Mouse (Mus musculus) intestine, embryonic 14.5 days (tissue): Measurements from ENCODE around the gene Krtap1-5. TPM values are rescaled to one million over a fixed set of nuclear protein-coding genes. Genes with fewer than 3 reads are reported as not detected.
"Not testable (repeated sequence)": the region's sequence is repeated elsewhere in the genome, so short reads cannot be mapped to it uniquely, and the experiment has no call there.

ENCODE experiments used
- ATAC-seq: fragments of 200-750 bp; cut with Nextera tagmentation; replicated peaks from 2 replicates; pipeline ENCODE4 v1.8.0; 2017; ENCODE audit warnings: low read depth, moderate number of reproducible peaks, moderate TSS enrichment, moderate library complexity; ENCODE audit not compliant: low FRiP score, low TSS enrichment
- DNase-seq: peaks from one replicate; pipeline ENCODE4 v3.0.0-alpha.2; 2018; ENCODE audit warnings: low spot score
- H3K27ac ChIP-seq: fragments of 300-500 bp; sonication (generic); 2 replicates; pipeline ENCODE4 v1.5.1; 2014; ENCODE audit warnings: low read depth, mild to moderate bottlenecking, control low read depth
- H3K27me3 ChIP-seq: fragments of 300-500 bp; sonication (generic); replicated peaks from 2 replicates; pipeline ENCODE4 v1.6.1; 2014; ENCODE audit warnings: low read length, control low read depth; ENCODE audit not compliant: control insufficient read depth, insufficient read depth
- H3K36me3 ChIP-seq: fragments of 300-500 bp; sonication (generic); 2 replicates; pipeline ENCODE4 v1.6.1; 2014; ENCODE audit warnings: low read length, control low read depth; ENCODE audit not compliant: control insufficient read depth, insufficient read depth
- H3K4me1 ChIP-seq: fragments of 300-500 bp; sonication (generic); replicated peaks from 2 replicates; pipeline ENCODE4 v1.6.1; 2014; ENCODE audit warnings: low read length, control low read depth, mixed read lengths; ENCODE audit not compliant: control insufficient read depth, insufficient read depth
- H3K4me2 ChIP-seq: fragments of 300-500 bp; sonication (generic); 2 replicates; pipeline ENCODE4 v1.6.1; 2014; ENCODE audit warnings: low read length
- H3K4me3 ChIP-seq: fragments of 300-500 bp; sonication (generic); 2 replicates; pipeline ENCODE4 v1.5.1; 2014; ENCODE audit warnings: low read depth, low read length, control low read depth, mixed read lengths
- H3K9ac ChIP-seq: fragments of 300-500 bp; sonication (generic); 2 replicates; pipeline ENCODE4 v1.6.1; 2014; ENCODE audit warnings: mild to moderate bottlenecking, low read length
- H3K9me3 ChIP-seq: fragments of 300-500 bp; sonication (generic); 2 replicates; pipeline ENCODE4 v1.6.1; 2016; ENCODE audit warnings: low read length, control low read depth; ENCODE audit not compliant: control insufficient read depth
- WGBS: fragments of 180-500 bp; shearing (Covaris S2); extraction: QIAGEN DNeasy Blood & Tissue Kit; methylation state at CpG from one replicate; pipeline ENCODE4 v1.1.7; 2014; 5-methylcytosine and 5-hydroxymethylcytosine counted together
- polyA plus RNA-seq: library from polyadenylated mRNA; unstranded; fragments of >200 nt; fragmentation: Nextera tagmentation; extraction: Ambion mirVana; gene quantifications from 2 replicates; pipeline ENCODE4 v1.2.1, GENCODE M21; 2014

Gene Krtap1-5
- polyA plus RNA-seq = not detected in 2 replicates

DNA sequence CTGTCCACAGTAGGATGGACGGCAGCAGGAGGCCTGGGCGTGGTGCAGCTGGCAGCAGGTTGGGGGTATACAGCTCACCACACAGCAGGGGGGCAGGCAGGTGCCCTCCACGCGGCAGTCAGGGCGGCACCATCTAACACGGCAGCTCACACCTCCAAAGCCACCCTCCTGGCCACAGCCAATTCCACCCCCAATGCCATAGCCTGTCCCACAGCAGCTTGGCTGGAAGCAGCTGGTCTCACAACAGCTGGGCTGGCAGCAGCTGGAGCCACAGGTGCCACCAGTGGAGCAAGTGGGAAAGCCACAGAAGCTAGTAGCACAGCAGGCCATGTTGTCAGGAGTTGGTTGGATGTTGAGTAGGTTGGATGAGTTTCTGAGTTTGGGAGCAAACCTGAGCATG, at the start of gene Krtap1-5:
TSS of gene Krtap1-5 (minus strand) at position 381 of the 400 bp plus-strand sequence.
- Histone ChIP-seq H3K4me1 (no peaks in the 10 kb centered on the region), H3K27ac (no peak within 1 kb of the TSS), H3K4me2 (no peak within 1 kb of the TSS), H3K27me3 (no peaks in the 10 kb centered on the region), H3K9ac (no peak within 1 kb of the TSS), H3K9me3 (no peaks in the 10 kb centered on the region), H3K36me3 (no peaks in the 10 kb centered on the region), H3K4me3 (no peak within 1 kb of the TSS)
- WGBS = 85% methylated on average over 6 of the region's 6 CpGs
- ATAC-seq (no peak), DNase-seq (no peak)

GRCm38 (mm10) chr11:99628138-99628537, 47.3 kb upstream of the Krtap1-5 start, which contains the start of gene Krtap4-1:
Krtap4-1 (minus strand) TSS chr11:99628238.
- WGBS = 81% methylated on average over 4 of the region's 4 CpGs

GRCm38 (mm10) chr11:99620335-99620734, 39.5 kb upstream of the Krtap1-5 start, which contains the start of gene Gm11562:
Gm11562 (minus strand) TSS chr11:99620435.
- 77% methylated on average over 2 of the region's 2 CpGs for WGBS
- Histone ChIP-seq H3K27me3 (no peaks in the 10 kb centered on the region), H3K9ac (no peak within 1 kb of the TSS), H3K4me3 (no peak within 1 kb of the TSS), H3K4me2 (no peak within 1 kb of the TSS), H3K4me1 (no peaks in the 10 kb centered on the region), H3K36me3 (no peaks in the 10 kb centered on the region), H3K9me3 (no peaks in the 10 kb centered on the region), H3K27ac (no peak within 1 kb of the TSS)
- ATAC-seq (no peak), DNase-seq (no peak)

More at GRCm38 (mm10) chr11:99628138-99628537, 47.3 kb upstream of the Krtap1-5 start, which contains the start of gene Krtap4-1:
- no peaks in the 10 kb centered on the region for H3K9me3 ChIP-seq
- H3K4me2 ChIP-seq = no peak within 1 kb of the TSS
- DNase-seq (no peak), ATAC-seq (no peak)
- no peak within 1 kb of the TSS for H3K9ac ChIP-seq
- no peak within 1 kb of the TSS for H3K4me3 ChIP-seq
- H3K27ac ChIP-seq = no peak within 1 kb of the TSS
- H3K36me3 ChIP-seq = no peaks in the 10 kb centered on the region
- no peaks in the 10 kb centered on the region for H3K27me3 ChIP-seq
- no peaks in the 10 kb centered on the region for H3K4me1 ChIP-seq

DNA sequence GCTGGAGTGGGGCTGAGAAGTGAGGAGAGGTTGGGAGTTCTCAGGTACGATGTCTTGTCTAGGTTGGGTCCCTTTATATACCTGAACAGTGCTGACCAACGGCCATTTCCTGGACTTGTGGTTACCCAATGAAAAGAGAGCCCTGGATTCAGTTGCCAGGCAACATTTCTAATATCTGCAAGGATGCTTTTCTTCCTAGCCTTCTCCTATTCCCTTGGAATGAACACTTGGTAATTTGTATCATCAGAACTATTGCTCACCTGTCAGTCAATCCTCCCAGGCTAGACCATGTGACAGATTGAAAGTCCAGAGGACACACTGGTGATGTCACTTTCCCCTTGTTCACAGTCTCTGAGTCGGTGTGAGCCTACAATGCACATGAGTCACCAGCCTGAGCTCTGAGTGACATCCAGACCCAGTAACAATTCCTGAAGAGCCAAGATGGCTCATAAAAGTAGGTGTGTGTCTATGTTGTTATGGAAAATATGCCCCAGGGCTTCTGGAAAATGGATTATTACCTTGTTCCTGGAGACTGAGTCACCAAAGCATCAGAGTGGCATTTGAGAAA, 34.1 kb upstream of the Krtap1-5 start, which contains the start of gene Krtap2-4:
TSS of gene Krtap2-4 (minus strand) at position 51 of the 568 bp plus-strand sequence.
- H3K4me1 ChIP-seq = no peaks in the 10 kb centered on the region
- H3K4me3 ChIP-seq = no peak within 1 kb of the TSS
- H3K27ac ChIP-seq = no peak within 1 kb of the TSS
- H3K36me3 ChIP-seq = no peaks in the 10 kb centered on the region
- H3K9ac ChIP-seq = no peak within 1 kb of the TSS
- no peak for DNase-seq
- no peak for ATAC-seq
- H3K9me3 ChIP-seq = no peaks in the 10 kb centered on the region
- WGBS = 72% methylated on average over 3 of the region's 3 CpGs
- H3K4me2 ChIP-seq = no peak within 1 kb of the TSS
- H3K27me3 ChIP-seq = no peaks in the 10 kb centered on the region

GRCm38 (mm10) chr11:99610089-99610488, 29.3 kb upstream of the Krtap1-5 start, which contains the start of gene Gm11937:
Gm11937 (minus strand) TSS chr11:99610189.
- not testable (repeated sequence) for H3K4me1 ChIP-seq, H3K4me2 ChIP-seq, DNase-seq, H3K27ac ChIP-seq, H3K9ac ChIP-seq, ATAC-seq, H3K9me3 ChIP-seq, H3K4me3 ChIP-seq, H3K27me3 ChIP-seq, H3K36me3 ChIP-seq
- WGBS = 47% methylated on average over 2 of the region's 2 CpGs

GRCm38 (mm10) chr11:99609126-99609525, 28.3 kb upstream of the Krtap1-5 start:
- H3K27ac ChIP-seq = no peak overlapping the region
- H3K4me2 ChIP-seq = no peak overlapping the region
- ATAC-seq (no peak), DNase-seq (no peak)
- WGBS = 76% methylated on average over 1 of the region's 1 CpGs
- H3K9me3 ChIP-seq = no peaks in the 10 kb centered on the region
- H3K36me3 ChIP-seq = no peaks in the 10 kb centered on the region
- H3K4me1 ChIP-seq = no peaks in the 10 kb centered on the region
- no peak overlapping the region for H3K4me3 ChIP-seq
- no peak overlapping the region for H3K9ac ChIP-seq
- no peaks in the 10 kb centered on the region for H3K27me3 ChIP-seq

DNA sequence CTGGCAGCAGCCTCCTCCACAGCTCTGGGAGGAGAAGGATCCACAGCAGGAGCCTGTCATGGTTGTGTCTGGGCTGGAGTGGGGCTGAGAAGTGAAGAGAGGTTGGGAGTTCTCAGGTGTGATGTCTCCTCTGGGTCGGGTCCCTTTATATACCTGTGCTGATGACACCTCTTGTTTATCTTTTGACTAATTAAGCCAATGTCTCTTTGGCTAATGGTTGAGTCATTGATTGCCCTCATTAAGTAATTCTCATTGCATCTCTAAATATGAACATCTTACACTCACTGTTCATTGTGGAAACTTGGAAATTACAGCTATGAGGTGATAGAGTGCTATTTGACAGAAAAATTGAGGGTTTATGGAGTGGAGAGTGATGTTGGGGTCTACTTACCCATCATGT, 22.4 kb upstream of the Krtap1-5 start, which contains the start of gene Gm11938:
TSS of gene Gm11938 (minus strand) at position 101 of the 400 bp plus-strand sequence.
- H3K27ac ChIP-seq, DNase-seq, H3K4me3 ChIP-seq, H3K27me3 ChIP-seq, H3K9me3 ChIP-seq, H3K4me1 ChIP-seq, H3K36me3 ChIP-seq, ATAC-seq, H3K9ac ChIP-seq, H3K4me2 ChIP-seq: not testable (repeated sequence)
- 43% methylated on average over 1 of the region's 1 CpGs for WGBS

DNA sequence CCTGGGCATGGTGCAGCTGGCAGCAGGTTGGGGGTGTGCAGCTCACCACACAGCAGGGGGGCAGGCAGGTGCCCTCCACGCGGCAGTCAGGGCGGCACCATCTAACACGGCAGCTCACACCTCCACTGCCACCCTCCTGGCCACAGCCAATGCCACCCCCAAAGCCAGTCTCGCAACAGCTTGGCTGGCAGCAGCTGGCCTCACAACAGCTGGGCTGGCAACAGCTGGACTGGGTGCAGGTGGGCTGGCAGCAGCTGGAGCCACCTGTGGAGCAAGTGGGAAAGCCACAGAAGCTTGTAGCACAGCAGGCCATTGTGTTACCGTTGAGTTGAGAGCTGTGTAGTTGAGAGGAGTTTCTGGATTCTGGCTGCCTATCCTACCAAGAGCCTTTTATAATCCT, 16.9 kb upstream of the Krtap1-5 start, which contains the start of gene Krtap9-3:
TSS of gene Krtap9-3 (minus strand) at position 364 of the 400 bp plus-strand sequence.
- not testable (repeated sequence) for H3K4me3 ChIP-seq, H3K4me1 ChIP-seq, DNase-seq, H3K27ac ChIP-seq, H3K36me3 ChIP-seq, ATAC-seq, H3K27me3 ChIP-seq, H3K4me2 ChIP-seq, H3K9ac ChIP-seq, H3K9me3 ChIP-seq
- 80% methylated on average over 6 of the region's 6 CpGs for whole genome bisulfite sequencing

DNA sequence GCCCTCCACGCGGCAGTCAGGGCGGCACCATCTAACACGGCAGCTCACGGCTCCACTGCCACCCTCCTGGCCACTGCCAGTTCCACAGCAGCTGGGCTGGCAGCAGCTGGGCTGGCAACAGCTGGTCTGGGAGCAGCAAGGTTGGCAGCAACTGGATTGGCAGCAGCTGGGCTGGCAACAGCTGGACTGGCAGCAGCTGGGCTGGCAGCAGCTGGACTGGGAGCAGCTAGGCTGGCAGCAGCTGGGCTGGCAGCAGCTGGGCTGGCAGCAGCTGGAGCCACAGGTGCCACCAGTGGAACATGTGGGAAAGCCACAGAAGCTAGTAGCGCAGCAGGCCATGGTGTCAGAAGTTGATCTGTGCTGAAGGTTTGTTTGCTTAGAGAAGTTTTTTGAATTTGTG, 10.2 kb upstream of the Krtap1-5 start, which contains the start of gene Krtap1-3:
TSS of gene Krtap1-3 (minus strand) at position 359 of the 400 bp plus-strand sequence.
- H3K4me2 ChIP-seq = no peak within 1 kb of the TSS
- no peaks in the 10 kb centered on the region for H3K36me3 ChIP-seq
- H3K9ac ChIP-seq = no peak within 1 kb of the TSS
- no peaks in the 10 kb centered on the region for H3K9me3 ChIP-seq
- ATAC-seq (no peak), DNase-seq (no peak)
- H3K4me3 ChIP-seq = no peak within 1 kb of the TSS
- no peaks in the 10 kb centered on the region for H3K4me1 ChIP-seq
- 82% methylated on average over 6 of the region's 6 CpGs for WGBS
- no peak within 1 kb of the TSS for H3K27ac ChIP-seq
- H3K27me3 ChIP-seq = no peaks in the 10 kb centered on the region
